ENCODE assay signal across 19 mouse cellular contexts in the genomic region with DNA sequence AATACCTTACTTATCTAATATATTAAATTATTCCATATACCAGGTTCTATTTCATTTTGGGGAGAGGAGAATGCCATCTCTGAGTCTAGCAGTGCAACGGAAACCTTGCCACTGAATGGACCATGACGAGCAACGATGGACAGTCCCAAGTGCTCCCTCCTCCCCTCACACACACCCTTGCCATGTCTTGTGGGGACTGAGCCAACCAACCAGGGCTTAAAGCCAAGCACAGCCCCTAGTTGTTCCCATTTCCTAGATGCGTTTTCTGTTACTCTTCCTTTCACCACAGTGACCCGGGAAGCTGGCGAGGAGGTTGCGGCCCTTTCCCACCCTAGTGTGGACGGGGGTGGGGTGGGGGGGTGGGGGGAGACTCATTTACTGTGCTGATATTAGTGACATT.
A peak's percentile ranks its signal among the peaks of the same experiment; 100 is the strongest.
DNase-seq lines count a peak whose midpoint lies in the region; TF ChIP-seq lines count a peak whose summit lies in the region.
"Had no signal": no experiment of that assay in that cellular context is flagged by ENCODE, and none has a peak within 500 bp of the region (broad histone marks: within the 10 kb centered on the region; RNA-seq: fewer than 3 reads in every experiment).

No protein-coding gene starts in this region.

- 55% methylated on average over 8 of the region's 8 CpGs for WGBS in cerebellum, adult 2 months

- peak; percentile 70 to 78 for DNase-seq in cerebellum, postnatal 10 days
- no peak for DNase-seq in cerebellum, adult 18-20 months
- DNase-seq in cerebellum, postnatal 14 days = peak; percentile 52 to 61
- DNase-seq in cerebellum, adult 2 months = no peak
- DNase-seq in heart, adult 11 months = peak; percentile 42
- no peak for DNase-seq in heart, postnatal 10 days
- DNase-seq in left cerebral cortex, postnatal 4 days = peak; percentile 37
- no peak for DNase-seq in left cerebral cortex, postnatal 36 days (ENCODE audit: low spot score in 2 of 2)
- DNase-seq: adrenal gland, adult 2 months; adrenal gland, adult 8-10 months; adrenal gland, postnatal 10 days; adrenal gland, postnatal 14 days; adrenal gland, postnatal 25 days; adrenal gland, postnatal 36 days; B cell, adult 2 months; cerebellum, adult 11 months; cerebellum, adult 11-12 months had no signal

- H3K27ac ChIP-seq in cerebellum, adult 2 months (ENCODE audit: insufficient read depth, low read length) = no peak overlapping the region

- no peaks in the 10 kb centered on the region; the same call in 1 of the 2 replicates for H3K4me1 ChIP-seq in cerebellum, adult 2 months (ENCODE audit: control insufficient read depth, insufficient read depth, low read length)

- TF ChIP-seq CTCF in cerebellum, adult 2 months (IDR thresholded peaks at IDR 0.05; ENCODE audit: borderline replicate concordance, insufficient read depth, low read depth, low read length) = no peak

- no peak for TF ChIP-seq POLR2A in cerebellum, adult 2 months (IDR thresholded peaks at IDR 0.05; ENCODE audit: borderline replicate concordance, insufficient read depth, low read length)

- no peaks in the 10 kb centered on the region for H3K27me3 ChIP-seq in cerebellum, adult 2 months (ENCODE audit: control insufficient read depth, insufficient read depth, low read length)
- H3K27me3 ChIP-seq: CH12.LX, Patski had no signal

- intact Hi-C loops in heart, postnatal 10 days (cut with DNase I) = no loop called here
- intact Hi-C loops in left cerebral cortex, postnatal 4 days (cut with DNase I) = no loop called here
- intact Hi-C loops in left cerebral cortex, postnatal 36 days (cut with DNase I) = no loop called here

- no peak overlapping the region for H3K4me3 ChIP-seq in cerebellum, adult 2 months (replicated peaks; ENCODE audit: insufficient read depth, low read depth, low read length)

Comparison
In these comparisons a context has a peak if more than half of its experiments do, and no peak if none do; other contexts are left out.
1. DNase-seq: peak in cerebellum, postnatal 10 days (2 of 2), cerebellum, postnatal 14 days (2 of 2), heart, adult 11 months (single experiment) and left cerebral cortex, postnatal 4 days (single experiment); none in cerebellum, adult 18-20 months (0 of 2), cerebellum, adult 2 months (0 of 2), heart, postnatal 10 days (0 of 2) and left cerebral cortex, postnatal 36 days (0 of 2).